Mouse (Mus musculus) thymus, postnatal 25 days (tissue): ENCODE results near the gene Olfr476.
"Not testable (repeated sequence)": the region's sequence is repeated elsewhere in the genome, so short reads cannot be mapped to it uniquely, and the experiment has no call there.

Source experiments
- DNase-seq: peaks from one replicate; pipeline ENCODE4 v3.0.0; 2022

Olfr476 gene

DNA sequence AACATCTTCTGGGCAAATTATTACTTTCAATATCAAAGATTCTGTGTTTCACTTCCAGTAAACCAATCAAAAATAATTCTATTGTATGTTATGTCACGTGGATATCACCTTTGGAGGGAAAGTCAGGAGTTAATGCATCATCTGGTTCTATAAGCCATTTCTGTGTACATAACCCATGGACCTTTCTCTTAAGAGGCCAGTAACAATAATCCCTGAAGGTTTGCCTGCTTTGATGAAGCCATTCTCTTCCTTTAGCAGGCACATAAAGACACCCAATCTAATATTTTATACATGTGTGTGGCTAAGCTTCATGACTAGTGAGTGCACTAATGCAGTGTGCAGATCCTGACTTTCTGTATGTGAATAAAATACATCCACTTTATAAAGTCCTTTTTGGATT, at the start of gene Olfr476:
Olfr476 (plus strand) TSS at position 301 of the 400 bp plus-strand sequence.
- no peak for DNase-seq

- no peak for DNase-seq
These were observed 34.5 kb upstream of the Olfr476 start, which contains the start of gene Olfr473 for GRCm38 (mm10) chr7:107930146-107930545. Gene Olfr473 (plus strand): TSS chr7:107930446.

GRCm38 (mm10) chr7:107952539-107952938, 12.1 kb upstream of the Olfr476 start:
- DNase-seq, result not testable (repeated sequence)

- DNase-seq, result no peak
These were observed 10.3 kb upstream of the Olfr476 start, which contains the start of gene Olfr474 for GRCm38 (mm10) chr7:107954343-107954742. Gene Olfr474 (plus strand): TSS chr7:107954643.

- DNase-seq, result no peak
These were observed 21.8 kb downstream of the Olfr476 start, which contains the start of gene Olfr477 for GRCm38 (mm10) chr7:107986393-107986792. Gene Olfr477 (plus strand): TSS chr7:107986693.

DNA sequence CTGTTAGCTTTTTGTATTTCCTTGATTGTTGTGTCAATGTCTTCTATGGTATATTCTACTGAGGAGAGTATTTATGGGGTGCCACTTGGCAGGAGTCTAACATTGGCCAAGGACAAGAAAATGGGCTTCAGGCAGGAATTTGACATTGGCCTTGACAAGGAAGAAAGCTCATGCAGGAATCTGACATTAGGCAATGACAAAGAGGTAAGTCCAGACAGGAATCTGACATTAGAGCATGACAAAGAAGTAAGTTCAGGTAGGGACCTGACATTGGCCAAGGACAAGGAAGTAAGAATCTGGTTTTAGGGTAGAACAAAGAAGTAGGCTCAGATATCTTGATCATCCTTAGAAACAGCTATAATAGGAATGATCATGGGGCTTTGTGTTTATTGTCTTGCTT, 49.7 kb downstream of the Olfr476 start:
- not testable (repeated sequence) for DNase-seq
